Mouse (Mus musculus) heart, adult 2 months (tissue): Measurements from ENCODE around the gene Sema7a.

Source experiments
- CTCF ChIP-seq: fragments of 200-600 bp; IDR thresholded peaks from 2 replicates; pipeline ENCODE4 v1.8.1; 2022; ENCODE audit warnings: antibody characterized with exemption, mild to moderate bottlenecking, moderate library complexity
- EP300 ChIP-seq: fragments of 200-500 bp; IDR thresholded peaks from 2 replicates; pipeline ENCODE4 v1.6.1; 2011; ENCODE audit warnings: low read depth, low read length, control low read depth; ENCODE audit not compliant: insufficient read depth
- POLR2A ChIP-seq: fragments of 200-500 bp; IDR thresholded peaks from 2 replicates; pipeline ENCODE4 v1.6.1; 2011; ENCODE audit warnings: mild to moderate bottlenecking, low read depth, low read length, control low read depth; ENCODE audit not compliant: insufficient read depth

- no peak for TF ChIP-seq CTCF
- TF ChIP-seq EP300, result 0 out of 2 replicates have a peak, but pooled peaks have one; percentile 30
- peak; percentile 50 for TF ChIP-seq POLR2A
These were observed 22.2 kb downstream of the Sema7a start for GRCm38 (mm10) chr9:57961863-57962778.
